In the genomic region with DNA sequence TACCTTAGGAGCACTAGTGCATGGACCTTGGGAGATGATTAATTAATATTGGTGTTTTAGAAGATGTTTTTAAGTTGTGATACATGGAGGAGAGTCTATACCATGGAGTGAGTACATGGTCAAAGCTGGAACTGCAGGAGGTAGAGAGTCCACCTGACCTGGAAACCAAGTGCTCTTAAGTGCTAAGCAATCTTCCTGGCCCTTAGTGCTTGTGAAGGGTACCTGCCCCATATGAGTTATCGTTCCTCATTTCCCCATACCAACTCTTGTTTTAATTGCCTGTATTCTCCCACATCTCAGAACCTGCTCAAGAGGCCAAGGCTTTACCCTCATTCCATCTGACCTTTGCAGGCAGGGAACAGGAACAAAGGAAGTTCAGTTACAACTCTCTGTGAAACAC, we compare ENCODE assay signal across 19 mouse cellular contexts. TPM values are rescaled to one million over a fixed set of nuclear protein-coding genes. Genes with fewer than 3 reads are reported as not detected.
"Had no signal": no experiment of that assay in that cellular context is flagged by ENCODE, and none has a peak within 500 bp of the region (broad histone marks: within the 10 kb centered on the region; RNA-seq: fewer than 3 reads in every experiment).

No protein-coding gene starts in this region.

- H3K9ac ChIP-seq: neural tube, embryonic 13.5 days; neural tube, embryonic 15.5 days; stomach, embryonic 15.5 days had no signal

- H3K27ac ChIP-seq: neural tube, embryonic 13.5 days; neural tube, embryonic 15.5 days; stomach, embryonic 15.5 days; stomach, postnatal 0 days had no signal

- H3K27me3 ChIP-seq: neural tube, embryonic 13.5 days; neural tube, embryonic 15.5 days; stomach, embryonic 15.5 days had no signal

- H3K4me3 ChIP-seq: neural tube, embryonic 13.5 days; neural tube, embryonic 15.5 days; stomach, embryonic 15.5 days had no signal

- H3K9me3 ChIP-seq: neural tube, embryonic 13.5 days; neural tube, embryonic 15.5 days; stomach, embryonic 15.5 days had no signal

- H3K36me3 ChIP-seq: neural tube, embryonic 13.5 days; neural tube, embryonic 15.5 days; stomach, embryonic 15.5 days had no signal

- DNase-seq: retina, postnatal 1 day; right cerebral cortex, adult 18-20 months; right cerebral cortex, postnatal 14 days; right cerebral cortex, postnatal 25 days; right cerebral cortex, postnatal 4 days; spleen, adult 18-20 months; thymus, adult 18-20 months; thymus, adult 2 months; thymus, postnatal 14 days; thymus, postnatal 25 days; thymus, postnatal 36 days; thymus, postnatal 4 days had no signal

- H3K4me2 ChIP-seq: neural tube, embryonic 13.5 days; neural tube, embryonic 15.5 days; stomach, embryonic 15.5 days had no signal

RNA-seq across cellular contexts. Expression of a gene that starts 40.5 kb away (rescaled TPM):
- polyA plus RNA-seq: spleen, adult 2 months; stomach, embryonic 14.5 days; stomach, postnatal 0 days; urinary bladder, adult 2 months had no signal
